Mouse (Mus musculus) right cerebral cortex, adult 18-20 months (tissue): ENCODE data around the gene Pacrg.

Experiments
- DNase-seq: peaks from one replicate; pipeline ENCODE4 v3.0.0; 2022; ENCODE audit warnings: mixed read lengths

Pacrg gene

DNA sequence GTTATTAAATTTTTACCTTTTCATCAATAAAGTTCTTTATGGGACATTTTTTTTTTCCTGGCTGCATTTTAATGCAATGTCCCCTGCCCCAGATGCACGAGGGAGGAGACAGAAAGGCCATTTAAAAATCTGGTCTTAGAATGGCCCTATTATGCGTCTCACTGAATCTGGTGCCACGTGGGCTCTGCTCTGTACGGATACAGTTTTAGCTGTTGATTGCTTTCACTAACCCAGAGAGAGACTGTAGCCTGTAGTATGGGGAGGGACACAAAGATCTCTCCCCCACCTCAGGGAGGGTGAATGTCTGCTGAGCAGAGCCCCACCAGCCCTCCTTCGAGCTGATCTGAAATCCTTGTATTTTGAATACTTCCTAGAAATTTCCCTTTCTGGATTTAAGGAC is 441.2 kb downstream of the Pacrg start:
- no peak for DNase-seq

DNA sequence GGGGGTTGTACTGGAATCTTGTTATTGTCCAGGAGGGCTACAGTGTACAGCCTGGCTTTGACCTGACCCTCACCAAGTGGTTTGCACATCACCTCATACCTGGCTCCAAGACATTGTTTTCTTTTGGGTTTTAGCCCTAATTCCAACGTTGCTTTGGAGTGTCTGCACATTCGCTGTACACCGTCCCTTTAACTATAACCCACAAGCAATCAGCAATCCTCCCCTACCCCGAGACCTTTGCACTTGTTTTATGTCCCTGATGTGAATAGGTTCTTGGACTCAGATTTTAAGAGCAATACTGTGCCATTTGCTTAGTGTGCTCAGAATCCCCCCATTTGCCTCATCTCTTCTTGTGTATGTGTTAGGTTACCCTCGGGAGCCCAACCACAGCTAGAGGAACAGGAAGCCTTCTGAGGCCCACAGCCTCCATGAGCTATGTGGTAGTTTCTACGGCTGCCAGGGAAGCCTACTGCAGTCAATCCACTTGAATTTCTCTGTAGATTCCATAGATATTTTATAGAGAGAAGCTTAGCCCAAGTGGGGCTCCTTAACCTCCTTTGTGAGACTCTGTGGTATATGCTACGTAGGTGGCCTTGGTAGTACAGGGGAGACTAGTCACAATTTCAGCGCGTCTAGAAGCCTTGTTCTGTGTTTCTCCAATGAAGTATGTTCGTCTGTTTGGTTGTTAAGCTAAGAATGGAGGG is 442.0 kb downstream of the Pacrg start:
- DNase-seq: no peak

DNA sequence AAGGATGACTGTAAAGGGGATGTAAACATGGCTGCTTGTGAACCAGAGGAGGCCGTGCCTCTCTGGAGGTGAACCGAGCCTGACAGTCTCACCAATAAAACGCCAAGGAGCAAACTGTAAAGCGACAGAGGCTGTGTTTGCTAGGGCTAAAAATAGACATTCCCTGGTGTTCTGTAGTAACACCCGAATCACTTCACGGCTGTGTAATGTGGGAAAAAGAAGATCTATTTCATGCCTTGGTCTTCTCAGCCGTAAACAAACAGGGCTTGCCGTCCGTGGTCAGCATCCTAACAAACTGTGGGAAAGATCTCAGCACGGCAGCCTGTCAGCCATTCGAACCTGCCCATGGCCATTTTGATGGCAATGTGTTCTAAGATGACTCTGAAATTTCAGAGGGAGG is 442.8 kb downstream of the Pacrg start:
- DNase-seq: no peak

DNA sequence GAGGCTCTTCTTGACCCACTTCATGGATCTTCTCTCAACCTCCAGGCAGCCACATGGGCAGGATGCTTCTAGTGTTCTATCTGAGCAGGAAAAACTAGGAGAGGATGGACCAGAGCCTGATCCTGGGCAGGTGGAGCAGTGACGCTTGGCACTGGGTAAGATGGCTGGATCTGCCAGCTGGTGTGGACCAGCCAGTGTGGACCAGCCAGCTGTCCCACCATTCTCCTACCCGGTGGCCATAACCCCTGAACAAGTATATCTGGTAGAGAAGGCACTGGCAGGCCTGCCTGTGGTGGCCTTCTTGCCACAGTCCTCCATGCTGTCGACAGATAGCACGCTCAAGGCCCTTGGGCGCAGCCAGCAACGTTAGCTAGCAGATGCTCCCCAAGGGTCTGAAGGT is 443.2 kb downstream of the Pacrg start:
- no peak for DNase-seq

DNA sequence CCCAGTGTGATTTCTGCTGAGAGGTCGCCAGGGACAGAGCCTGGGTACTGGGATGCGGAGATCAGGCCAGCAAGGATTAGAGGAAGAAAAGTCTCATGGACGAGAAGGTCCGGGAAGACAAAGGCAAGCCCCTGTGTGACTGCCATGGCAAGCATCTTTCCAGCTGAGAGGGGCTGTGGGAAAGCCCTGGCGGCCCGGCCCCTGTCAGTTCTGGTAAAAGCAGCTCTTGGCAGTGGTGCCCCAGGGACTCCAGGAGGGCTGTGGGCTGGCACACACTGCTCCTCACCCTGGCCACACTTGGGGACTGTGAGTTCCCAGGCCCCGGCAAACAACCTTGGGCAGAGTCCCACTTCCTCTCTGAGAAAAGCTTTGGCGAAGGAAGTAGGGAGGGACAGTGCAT is 445.3 kb downstream of the Pacrg start:
- DNase-seq: peak; percentile 69

DNA sequence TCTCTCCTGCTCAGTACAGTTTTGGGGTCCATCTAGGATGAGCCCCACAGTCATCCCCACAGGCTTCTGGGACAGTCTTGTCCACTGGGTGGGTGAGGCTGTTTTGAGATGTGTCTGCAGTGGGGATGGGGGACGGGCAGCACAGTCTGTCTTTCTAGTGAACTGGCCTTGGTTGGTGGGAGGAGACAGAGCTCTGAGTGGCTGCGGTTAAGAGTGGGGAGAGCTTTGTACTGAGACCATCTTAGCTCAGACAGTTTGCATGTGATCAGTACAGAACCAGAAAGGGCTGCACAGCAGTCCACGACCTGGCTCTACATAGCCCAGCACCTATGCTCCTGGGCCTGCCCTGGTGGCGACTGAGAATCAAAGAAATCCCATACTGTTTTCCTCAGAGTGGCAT is 446.3 kb downstream of the Pacrg start:
- DNase-seq: no peak

GRCm38 (mm10) chr17:10392342-10393034 is 447.6 kb downstream of the Pacrg start:
- DNase-seq: no peak

- DNase-seq: peak; percentile 67
Measured at GRCm38 (mm10) chr17:10390232-10391172, 449.6 kb downstream of the Pacrg start.

DNA sequence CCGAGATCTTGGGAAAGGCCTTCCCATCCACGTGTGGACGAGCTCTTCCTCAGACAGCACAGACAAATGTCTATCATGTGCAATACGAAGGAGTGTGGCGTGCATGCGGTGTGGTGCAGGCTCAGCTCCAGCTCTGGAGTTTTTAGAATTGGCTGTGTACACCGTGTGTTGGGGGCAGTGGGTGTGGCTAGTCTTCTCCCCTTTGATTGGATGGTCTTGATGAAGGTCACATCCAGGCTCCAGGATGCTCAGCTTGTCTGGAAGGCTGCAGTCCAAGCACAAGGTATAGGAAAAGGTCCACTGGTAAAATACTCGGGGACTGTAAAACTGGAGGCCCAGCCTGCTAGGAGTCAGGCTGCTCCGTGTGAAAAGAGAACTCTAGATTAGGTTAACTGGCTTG is 450.4 kb downstream of the Pacrg start:
- DNase-seq: no peak

- DNase-seq: no peak
Measured at GRCm38 (mm10) chr17:10386548-10386947, 453.6 kb downstream of the Pacrg start.

GRCm38 (mm10) chr17:10383406-10383805 is 456.7 kb downstream of the Pacrg start:
- no peak for DNase-seq

- DNase-seq: no peak
Measured at GRCm38 (mm10) chr17:10378467-10379175, 461.5 kb downstream of the Pacrg start.

DNA sequence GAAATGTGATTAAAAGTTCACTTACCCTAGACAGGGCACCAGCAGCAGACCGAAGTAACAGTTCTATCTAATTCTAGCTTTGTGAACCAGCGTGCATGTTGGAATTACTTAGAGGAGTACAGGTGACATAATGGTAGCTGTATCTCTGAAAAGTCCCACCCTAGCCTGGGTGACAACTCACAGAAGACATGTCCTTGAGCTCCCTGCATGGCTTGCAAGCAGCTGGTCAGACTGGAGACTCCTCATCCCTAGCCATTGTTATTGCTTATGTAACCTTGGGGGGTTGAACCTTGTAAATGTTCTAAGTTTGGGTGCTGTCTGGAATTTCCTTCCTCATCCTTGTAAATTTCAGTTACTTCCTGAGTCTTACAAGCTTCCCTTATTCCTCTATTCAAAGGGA is 462.5 kb downstream of the Pacrg start:
- DNase-seq: no peak

DNA sequence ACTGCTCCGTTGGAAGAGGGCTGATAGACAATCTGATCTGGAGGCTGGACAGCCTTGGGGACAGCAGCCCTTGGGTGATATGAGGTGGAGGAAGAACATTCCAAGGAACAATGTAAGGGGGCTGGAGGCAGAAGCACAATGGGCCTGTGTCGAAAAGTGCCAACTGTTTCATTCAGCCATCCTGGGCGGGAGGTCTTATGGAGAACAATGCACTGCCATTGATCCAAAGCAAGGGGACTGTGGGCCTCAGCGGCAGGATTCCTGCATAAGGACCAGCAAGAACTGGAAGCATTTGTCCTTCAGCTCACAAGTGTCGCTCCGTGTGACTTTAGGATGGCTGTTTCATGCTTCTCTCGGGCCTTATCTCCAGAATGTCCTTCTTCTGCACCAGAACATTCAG is 465.8 kb downstream of the Pacrg start:
- no peak for DNase-seq

DNA sequence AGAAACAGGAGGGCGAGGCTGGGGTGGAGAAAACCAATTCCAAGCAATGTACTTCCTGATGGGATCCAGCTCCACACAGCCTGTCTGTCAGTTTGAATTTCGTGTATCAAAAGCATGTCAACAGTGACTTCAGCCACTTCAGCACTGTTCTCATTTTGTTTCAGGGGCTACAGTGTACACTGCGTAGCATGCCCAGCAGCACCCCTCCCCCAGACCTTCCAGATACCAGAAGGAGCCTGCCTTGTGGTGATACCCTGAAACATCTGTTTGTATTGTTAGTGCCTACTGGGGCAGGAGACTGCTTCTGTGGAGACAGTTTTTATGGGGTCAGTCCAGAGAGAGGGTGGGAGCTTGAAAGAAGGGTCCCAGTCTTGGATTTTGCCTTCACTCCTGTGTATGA is 466.4 kb downstream of the Pacrg start:
- DNase-seq: no peak

DNA sequence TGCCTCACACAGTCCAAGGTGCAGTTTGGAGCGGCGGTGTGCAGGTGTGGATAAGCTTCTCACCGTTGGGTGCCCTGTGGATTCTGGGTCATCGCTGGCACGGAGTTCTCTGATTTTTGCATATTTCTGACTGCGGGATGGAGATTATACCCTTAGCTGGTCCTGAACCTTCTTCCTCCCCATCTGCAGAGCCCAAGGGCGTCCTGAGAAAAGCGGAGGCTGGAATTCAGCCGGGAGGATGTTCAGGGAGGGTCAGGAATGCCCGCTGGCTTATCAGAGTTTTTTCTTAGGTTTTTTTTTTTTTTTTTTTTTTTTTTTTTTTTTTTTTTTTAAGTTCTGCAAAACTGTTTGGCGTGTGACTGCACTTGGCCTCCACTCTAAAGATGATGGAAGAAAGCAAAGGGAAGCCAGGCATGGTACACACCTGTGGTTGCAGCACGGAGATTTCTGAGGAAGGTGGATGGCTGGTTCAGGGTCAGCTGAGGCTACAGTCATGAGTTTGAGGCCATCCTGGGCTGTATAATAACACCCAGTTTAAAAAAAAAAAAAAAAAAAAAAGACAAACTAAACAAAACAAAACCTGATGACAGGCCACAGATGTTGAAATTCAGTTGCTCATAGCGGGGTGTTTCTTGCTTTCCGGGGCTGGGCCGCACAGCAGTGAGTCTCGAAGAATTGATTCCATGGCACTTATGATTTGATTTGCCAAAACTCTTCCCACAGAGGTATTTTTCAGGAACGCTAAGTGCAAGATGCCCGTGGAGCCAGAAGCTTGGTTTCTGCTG is 467.9 kb downstream of the Pacrg start:
- DNase-seq: no peak

DNA sequence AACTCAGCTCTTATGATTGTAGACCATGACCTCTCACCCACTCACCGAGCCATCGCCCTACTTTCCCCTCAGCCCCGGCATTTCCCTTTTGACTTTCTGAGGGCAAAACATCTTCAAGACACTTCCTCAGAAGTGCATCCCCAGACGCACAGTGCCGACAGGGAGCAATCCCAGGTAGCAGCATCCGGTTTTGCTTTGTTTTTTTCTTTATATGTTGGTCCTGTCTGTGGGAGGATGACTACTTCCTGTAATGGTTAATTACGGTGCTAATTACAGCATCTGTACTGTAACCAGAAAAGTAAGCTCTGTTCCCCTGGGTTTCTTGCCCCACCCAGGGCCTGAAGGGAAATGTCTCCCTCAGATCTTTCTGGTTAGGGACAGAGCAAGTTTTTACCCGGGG is 468.6 kb downstream of the Pacrg start:
- DNase-seq: no peak

DNA sequence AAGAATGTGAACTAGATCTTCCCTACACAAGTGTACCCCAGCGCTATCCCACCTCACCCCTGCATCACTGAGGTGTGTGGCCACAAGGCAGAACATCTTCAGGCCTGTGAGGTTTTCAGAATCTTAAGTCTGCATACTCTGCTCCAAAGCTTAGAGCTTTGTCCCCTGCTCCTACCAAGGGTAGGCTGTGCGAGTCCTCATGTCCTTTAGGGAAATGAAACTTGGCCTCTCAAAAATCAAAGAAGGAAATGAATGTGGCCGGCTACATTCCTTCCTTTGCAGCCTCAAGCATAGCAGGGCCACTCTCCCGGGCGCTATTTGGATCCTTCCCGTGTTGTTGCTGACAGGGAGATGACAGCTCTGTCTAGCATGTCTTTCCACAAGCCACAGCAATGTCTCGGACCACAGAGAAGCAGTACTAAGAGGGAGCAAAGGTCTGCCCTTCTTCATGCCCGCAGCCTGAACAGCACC is 469.4 kb downstream of the Pacrg start:
- no peak for DNase-seq

- no peak for DNase-seq
Measured at GRCm38 (mm10) chr17:10369961-10370659, 470.0 kb downstream of the Pacrg start.

- no peak for DNase-seq
Measured at GRCm38 (mm10) chr17:10367044-10367443, 473.1 kb downstream of the Pacrg start.

- no peak for DNase-seq
Measured at GRCm38 (mm10) chr17:10366577-10366976, 473.5 kb downstream of the Pacrg start.
